Mouse (Mus musculus): Measurements from ENCODE around the gene Phldb2.

DNA sequence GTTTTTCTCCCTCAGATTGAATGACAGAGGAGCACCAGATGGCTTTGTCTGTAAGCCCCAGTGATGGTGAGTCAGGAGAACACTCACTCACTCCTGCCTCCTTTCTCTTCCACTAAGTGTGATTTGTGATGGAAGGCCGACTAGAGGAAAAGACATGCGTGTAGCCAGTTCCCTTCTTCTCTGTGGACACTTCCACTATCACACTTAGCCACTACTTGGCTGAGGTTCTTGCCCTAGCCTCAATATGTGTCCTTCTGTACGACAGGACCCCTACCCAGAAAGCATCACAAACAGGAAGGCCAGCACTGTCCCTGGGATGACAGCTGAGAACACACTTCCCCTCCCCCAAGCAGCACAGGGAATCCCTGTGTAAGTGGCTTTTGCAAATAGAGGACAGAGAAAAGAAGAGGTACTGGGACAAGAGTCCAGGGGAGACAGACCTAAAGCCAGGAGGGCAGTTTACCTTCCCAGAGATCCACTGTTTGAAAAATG is 230.9 kb downstream of the Phldb2 start:
- TF ChIP-seq CTCF (IDR thresholded peaks at IDR 0.05; ENCODE audit: low read depth) (no peak), EP300 (IDR thresholded peaks at IDR 0.05; ENCODE audit: low read depth) (no peak)
